Mouse (Mus musculus) lung, embryonic 15.5 days (tissue): ENCODE results near the gene Rgs6. TPM values are rescaled to one million over a fixed set of nuclear protein-coding genes. Genes with fewer than 3 reads are reported as not detected.

Experiments used
- ATAC-seq: fragments of 200-750 bp; cut with Nextera tagmentation; 2 replicates; pipeline ENCODE4 v1.8.0; 2017; ENCODE audit warnings: moderate number of reproducible peaks, borderline replicate concordance; ENCODE audit not compliant: low FRiP score, low TSS enrichment; ENCODE audit errors: extremely low read depth
- H3K27ac ChIP-seq: fragments of 300-500 bp; sonication (generic); 2 replicates; pipeline ENCODE4 v1.5.1; 2015; ENCODE audit warnings: moderate library complexity, mild to moderate bottlenecking, inconsistent platforms
- H3K27me3 ChIP-seq: fragments of 300-500 bp; sonication (generic); 2 replicates; pipeline ENCODE4 v1.6.1; 2015; ENCODE audit warnings: inconsistent platforms
- H3K36me3 ChIP-seq: fragments of 300-500 bp; sonication (generic); 2 replicates; pipeline ENCODE4 v1.6.1; 2015; ENCODE audit warnings: inconsistent platforms
- H3K4me1 ChIP-seq: fragments of 300-500 bp; sonication (generic); 2 replicates; pipeline ENCODE4 v1.6.1; 2015; ENCODE audit warnings: inconsistent platforms
- H3K4me2 ChIP-seq: fragments of 300-500 bp; sonication (generic); 2 replicates; pipeline ENCODE4 v1.6.1; 2015; ENCODE audit warnings: inconsistent platforms, mild to moderate bottlenecking, moderate library complexity
- H3K4me3 ChIP-seq: fragments of 300-500 bp; sonication (generic); 2 replicates; pipeline ENCODE4 v1.5.1; 2015; ENCODE audit warnings: mild to moderate bottlenecking, inconsistent platforms
- H3K9ac ChIP-seq: fragments of 300-500 bp; sonication (generic); 2 replicates; pipeline ENCODE4 v1.6.1; 2015; ENCODE audit warnings: inconsistent platforms
- H3K9me3 ChIP-seq: fragments of 300-500 bp; sonication (generic); 2 replicates; pipeline ENCODE4 v1.6.1; 2016; ENCODE audit warnings: inconsistent platforms
- WGBS: fragments of 180-500 bp; shearing (Covaris S2); methylation state at CpG from one replicate; pipeline ENCODE4 v1.1.7; 2015; 5-methylcytosine and 5-hydroxymethylcytosine counted together
- polyA plus RNA-seq: library from polyadenylated mRNA; unstranded; fragments of >200 nt; fragmentation: Nextera tagmentation; extraction: Ambion mirVana; gene quantifications from 2 replicates; pipeline ENCODE4 v1.2.1, GENCODE M21; 2015

Rgs6 gene
- polyA plus RNA-seq, 1 experiment from 2014 or later: 4.0 TPM

- Histone ChIP-seq H3K27me3 (no peaks in the 10 kb centered on the region), H3K36me3 (no peaks in the 10 kb centered on the region), H3K4me3 (no peak overlapping the region), H3K9me3 (no peaks in the 10 kb centered on the region), H3K4me2 (no peak overlapping the region), H3K4me1 (no peaks in the 10 kb centered on the region), H3K9ac (no peak overlapping the region), H3K27ac (no peak overlapping the region)
- 61% methylated on average over 5 of the region's 5 CpGs for WGBS
- ATAC-seq: no peak
Observed at GRCm38 (mm10) chr12:83207481-83207880, 619.4 kb downstream of the Rgs6 start.

GRCm38 (mm10) chr12:83208011-83208410 is 619.9 kb downstream of the Rgs6 start:
- 64% methylated on average over 8 of the region's 8 CpGs for WGBS
- H3K4me3 ChIP-seq: no peak overlapping the region
- no peak for ATAC-seq
- H3K27ac ChIP-seq: no peak overlapping the region
- H3K4me2 ChIP-seq: no peak overlapping the region
- H3K9ac ChIP-seq: no peak overlapping the region
- no peaks in the 10 kb centered on the region for H3K9me3 ChIP-seq
- H3K27me3 ChIP-seq: no peaks in the 10 kb centered on the region
- H3K36me3 ChIP-seq: no peaks in the 10 kb centered on the region
- H3K4me1 ChIP-seq: no peaks in the 10 kb centered on the region

- Histone ChIP-seq H3K36me3 (no peaks in the 10 kb centered on the region), H3K4me3 (no peak overlapping the region), H3K4me2 (no peak overlapping the region), H3K9ac (no peak overlapping the region), H3K9me3 (no peaks in the 10 kb centered on the region), H3K4me1 (no peaks in the 10 kb centered on the region), H3K27ac (no peak overlapping the region), H3K27me3 (no peaks in the 10 kb centered on the region)
- no peak for ATAC-seq
- WGBS: 72% methylated on average over 6 of the region's 6 CpGs
Observed at GRCm38 (mm10) chr12:83208841-83209240, 620.7 kb downstream of the Rgs6 start.

GRCm38 (mm10) chr12:83209461-83209860 is 621.4 kb downstream of the Rgs6 start:
- H3K4me1 ChIP-seq: no peaks in the 10 kb centered on the region
- ATAC-seq: no peak
- H3K27ac ChIP-seq: no peak overlapping the region

GRCm38 (mm10) chr12:83210294-83210693 is 622.2 kb downstream of the Rgs6 start:
- Histone ChIP-seq H3K27ac (no peak overlapping the region), H3K9ac (no peak overlapping the region), H3K4me2 (no peak overlapping the region), H3K36me3 (no peaks in the 10 kb centered on the region), H3K27me3 (no peaks in the 10 kb centered on the region), H3K4me3 (no peak overlapping the region), H3K9me3 (no peaks in the 10 kb centered on the region), H3K4me1 (no peaks in the 10 kb centered on the region)
- no peak for ATAC-seq
- 53% methylated on average over 5 of the region's 5 CpGs for WGBS

More at GRCm38 (mm10) chr12:83209461-83209860, 621.4 kb downstream of the Rgs6 start:
- Histone ChIP-seq H3K9ac (no peak overlapping the region), H3K36me3 (no peaks in the 10 kb centered on the region), H3K27me3 (no peaks in the 10 kb centered on the region), H3K4me2 (no peak overlapping the region), H3K9me3 (no peaks in the 10 kb centered on the region), H3K4me3 (no peak overlapping the region)
- 27% methylated on average over 6 of the region's 6 CpGs for WGBS

- H3K27ac ChIP-seq: no peak overlapping the region
- ATAC-seq: no peak
- H3K4me3 ChIP-seq: no peak overlapping the region
- H3K27me3 ChIP-seq: no peaks in the 10 kb centered on the region
- H3K9me3 ChIP-seq: no peaks in the 10 kb centered on the region
- WGBS: 70% methylated on average over 3 of the region's 3 CpGs
- no peaks in the 10 kb centered on the region for H3K36me3 ChIP-seq
- H3K4me2 ChIP-seq: no peak overlapping the region
- H3K9ac ChIP-seq: no peak overlapping the region
- H3K4me1 ChIP-seq: no peaks in the 10 kb centered on the region
Observed at GRCm38 (mm10) chr12:83210735-83211134, 622.6 kb downstream of the Rgs6 start.

- 65% methylated on average over 7 of the region's 7 CpGs for WGBS
- Histone ChIP-seq H3K27me3 (no peaks in the 10 kb centered on the region), H3K4me3 (no peak overlapping the region), H3K9ac (no peak overlapping the region), H3K9me3 (no peaks in the 10 kb centered on the region), H3K27ac (no peak overlapping the region), H3K4me1 (no peaks in the 10 kb centered on the region), H3K4me2 (no peak overlapping the region), H3K36me3 (no peaks in the 10 kb centered on the region)
- no peak for ATAC-seq
Observed at GRCm38 (mm10) chr12:83211146-83211822, 623.2 kb downstream of the Rgs6 start.
